Mouse (Mus musculus): Measurements from ENCODE around the gene Klhl42. TPM values are rescaled to one million over a fixed set of nuclear protein-coding genes. Genes with fewer than 3 reads are reported as not detected.

The Klhl42 gene
- polyA plus RNA-seq, 1 experiment from 2014 or later, result 4.7 TPM

- peaks cover 4% of the 10 kb centered on the region; the same call in 1 of the 2 replicates for H3K9me3 ChIP-seq
- H3K36me3 ChIP-seq (replicated peaks), result no peaks in the 10 kb centered on the region
- WGBS, result 85% methylated on average over 3 of the region's 3 CpGs
- no peaks in the 10 kb centered on the region for H3K4me1 ChIP-seq
- DNase-seq (ENCODE audit: extremely low spot score, low spot score), result no peak
- H3K4me3 ChIP-seq, result no peak overlapping the region
- H3K27ac ChIP-seq, result no peak overlapping the region
- H3K27me3 ChIP-seq (ENCODE audit: poor library complexity, severe bottlenecking), result no peaks in the 10 kb centered on the region
Observed at GRCm38 (mm10) chr6:147138260-147138659, 47.1 kb downstream of the Klhl42 start.

GRCm38 (mm10) chr6:147140600-147141154 lies 49.5 kb downstream of the Klhl42 start:
- Histone ChIP-seq H3K27ac (no peak overlapping the region), H3K4me1 (peaks cover 10% of the 10 kb centered on the region), H3K4me3 (no peak overlapping the region), H3K9me3 (no peaks in the 10 kb centered on the region), H3K36me3 (replicated peaks) (no peaks in the 10 kb centered on the region), H3K27me3 (ENCODE audit: poor library complexity, severe bottlenecking) (no peaks in the 10 kb centered on the region)
- DNase-seq (ENCODE audit: extremely low spot score, low spot score), result no peak
- WGBS, result 93% methylated on average over 7 of the region's 7 CpGs

- Histone ChIP-seq H3K4me1 (peaks cover 12% of the 10 kb centered on the region), H3K9me3 (no peaks in the 10 kb centered on the region), H3K27ac (no peak overlapping the region), H3K27me3 (ENCODE audit: poor library complexity, severe bottlenecking) (no peaks in the 10 kb centered on the region), H3K4me3 (no peak overlapping the region), H3K36me3 (replicated peaks) (no peaks in the 10 kb centered on the region)
- 92% methylated on average over 5 of the region's 5 CpGs for WGBS
- DNase-seq (ENCODE audit: extremely low spot score, low spot score), result no peak
Observed at GRCm38 (mm10) chr6:147144664-147145063, 53.5 kb downstream of the Klhl42 start.

GRCm38 (mm10) chr6:147145277-147145676 lies 54.1 kb downstream of the Klhl42 start:
- Histone ChIP-seq H3K27me3 (ENCODE audit: poor library complexity, severe bottlenecking) (no peaks in the 10 kb centered on the region), H3K27ac (peak overlapping the region; percentile 44; the same call in 1 of the 2 replicates), H3K4me1 (peaks cover 12% of the 10 kb centered on the region), H3K9me3 (no peaks in the 10 kb centered on the region), H3K4me3 (no peak overlapping the region), H3K36me3 (replicated peaks) (no peaks in the 10 kb centered on the region)
- DNase-seq (ENCODE audit: extremely low spot score, low spot score), result peak; percentile 22
- 27% methylated on average over 2 of the region's 2 CpGs for WGBS

- no peak for DNase-seq (ENCODE audit: extremely low spot score, low spot score)
- Histone ChIP-seq H3K27me3 (ENCODE audit: poor library complexity, severe bottlenecking) (no peaks in the 10 kb centered on the region), H3K36me3 (replicated peaks) (no peaks in the 10 kb centered on the region), H3K4me1 (peaks cover 12% of the 10 kb centered on the region), H3K4me3 (no peak overlapping the region), H3K27ac (peak overlapping the region; percentile 44; the same call in 1 of the 2 replicates), H3K9me3 (no peaks in the 10 kb centered on the region)
- 75% methylated on average over 10 of the region's 10 CpGs for WGBS
Observed at GRCm38 (mm10) chr6:147145753-147146152, 54.6 kb downstream of the Klhl42 start.

- Histone ChIP-seq H3K36me3 (replicated peaks) (no peaks in the 10 kb centered on the region), H3K4me1 (no peaks in the 10 kb centered on the region), H3K9me3 (no peaks in the 10 kb centered on the region), H3K4me3 (no peak overlapping the region), H3K27ac (no peak overlapping the region), H3K27me3 (ENCODE audit: poor library complexity, severe bottlenecking) (no peaks in the 10 kb centered on the region)
- 89% methylated on average over 6 of the region's 6 CpGs for WGBS
- DNase-seq (ENCODE audit: extremely low spot score, low spot score), result no peak
Observed at GRCm38 (mm10) chr6:147151069-147151468, 59.9 kb downstream of the Klhl42 start.

- DNase-seq (ENCODE audit: extremely low spot score, low spot score), result no peak
- Histone ChIP-seq H3K4me3 (no peak overlapping the region), H3K9me3 (no peaks in the 10 kb centered on the region), H3K36me3 (replicated peaks) (no peaks in the 10 kb centered on the region), H3K4me1 (no peaks in the 10 kb centered on the region), H3K27me3 (ENCODE audit: poor library complexity, severe bottlenecking) (no peaks in the 10 kb centered on the region), H3K27ac (no peak overlapping the region)
Observed at GRCm38 (mm10) chr6:147151839-147152238, 60.7 kb downstream of the Klhl42 start.

- no peaks in the 10 kb centered on the region for H3K4me1 ChIP-seq
- H3K27ac ChIP-seq, result 0 out of 2 replicates have a peak overlapping the region, but pooled peaks have one; percentile 21
- no peaks in the 10 kb centered on the region for H3K36me3 ChIP-seq (replicated peaks)
- DNase-seq (ENCODE audit: extremely low spot score, low spot score), result no peak
- no peaks in the 10 kb centered on the region for H3K27me3 ChIP-seq (ENCODE audit: poor library complexity, severe bottlenecking)
- no peak overlapping the region for H3K4me3 ChIP-seq
- no peaks in the 10 kb centered on the region for H3K9me3 ChIP-seq
- 81% methylated on average over 7 of the region's 7 CpGs for WGBS
Observed at GRCm38 (mm10) chr6:147155085-147155484, 63.9 kb downstream of the Klhl42 start.

- no peak for DNase-seq (ENCODE audit: extremely low spot score, low spot score)
- H3K4me1 ChIP-seq, result no peaks in the 10 kb centered on the region
Observed at GRCm38 (mm10) chr6:147161818-147162584, 70.8 kb downstream of the Klhl42 start.

More at GRCm38 (mm10) chr6:147161818-147162584, 70.8 kb downstream of the Klhl42 start:
- 70% methylated on average over 5 of the region's 5 CpGs for WGBS
- Histone ChIP-seq H3K9me3 (no peaks in the 10 kb centered on the region), H3K4me3 (no peak overlapping the region), H3K36me3 (replicated peaks) (no peaks in the 10 kb centered on the region), H3K27me3 (ENCODE audit: poor library complexity, severe bottlenecking) (no peaks in the 10 kb centered on the region), H3K27ac (no peak overlapping the region)

Other genes starting within 250 kb of the Klhl42 start
- not detected in 2 replicates for gene Smco2, start 241.3 kb upstream of the Klhl42 start, polyA plus RNA-seq (2016; fragmentation: Nextera tagmentation; extraction: Ambion mirVana)
- gene Ppfibp1, start 202.9 kb upstream of the Klhl42 start, polyA plus RNA-seq (2016; fragmentation: Nextera tagmentation; extraction: Ambion mirVana), result 30.0 and 32.5 TPM in 2 replicates
- gene 1700034J05Rik, start 137.0 kb upstream of the Klhl42 start, polyA plus RNA-seq (2016; fragmentation: Nextera tagmentation; extraction: Ambion mirVana), result 0.07 and 0.11 TPM in 2 replicates
- 1.3 TPM in 2 replicates for gene Rep15, start 58.8 kb upstream of the Klhl42 start, polyA plus RNA-seq (2016; fragmentation: Nextera tagmentation; extraction: Ambion mirVana)
- 122 and 134 TPM in 2 replicates for gene Mrps35, start 48.6 kb upstream of the Klhl42 start, polyA plus RNA-seq (2016; fragmentation: Nextera tagmentation; extraction: Ambion mirVana)
- gene Mansc4, start 4.3 kb upstream of the Klhl42 start, polyA plus RNA-seq (2016; fragmentation: Nextera tagmentation; extraction: Ambion mirVana), result 1.1 and 1.5 TPM in 2 replicates
- gene Pthlh, start 172.8 kb downstream of the Klhl42 start, polyA plus RNA-seq (2016; fragmentation: Nextera tagmentation; extraction: Ambion mirVana), result 1.7 and 2.3 TPM in 2 replicates